Mouse (Mus musculus) retina, postnatal 7 days (tissue): Measurements from ENCODE around the gene Rer1.

Experiments used
- DNase-seq: peaks from one replicate; pipeline ENCODE4 v3.0.0-alpha.2; 2012; ENCODE audit warnings: low read depth, low spot score

The Rer1 gene

DNA sequence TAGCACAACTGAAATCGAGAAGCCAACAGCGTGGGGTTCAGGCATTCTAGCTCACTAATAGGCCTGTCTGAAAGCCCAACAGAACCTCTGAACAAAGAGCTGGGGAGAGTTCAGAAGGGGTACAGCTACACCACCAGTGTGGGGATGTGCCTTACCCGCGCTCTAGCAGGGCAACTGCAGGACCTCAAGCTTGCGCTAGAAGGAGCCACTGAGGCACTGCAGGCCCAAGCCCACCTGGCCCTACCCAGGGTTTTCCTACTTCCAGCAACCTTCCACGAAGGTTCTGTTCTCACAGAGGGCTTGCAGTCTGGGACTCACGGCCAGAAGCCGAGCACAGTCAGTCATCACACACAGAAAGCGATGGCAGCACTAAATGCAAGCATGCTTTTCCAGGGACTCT lies 11.0 kb downstream of the Rer1 start:
- DNase-seq = no peak

DNA sequence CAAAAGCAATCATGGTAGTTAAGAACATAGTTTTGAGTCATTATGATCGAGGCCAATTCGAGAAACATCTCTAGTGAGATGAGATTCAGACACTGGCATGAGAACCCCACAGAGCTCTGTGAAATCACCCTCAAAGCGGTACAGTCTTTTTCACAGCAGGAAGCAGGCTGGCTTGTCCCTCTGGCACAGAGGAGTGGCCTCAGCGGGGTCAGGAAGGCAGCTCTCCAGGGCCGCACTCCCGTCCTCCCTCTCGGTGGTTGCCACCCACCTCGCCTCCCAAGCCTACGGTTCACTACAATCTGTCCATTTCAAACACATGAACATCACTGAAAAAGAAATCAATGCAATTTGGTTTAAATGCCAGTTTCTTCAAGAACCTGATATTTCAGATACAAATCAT lies 11.8 kb downstream of the Rer1 start:
- DNase-seq = no peak

- DNase-seq = no peak
Observed at GRCm38 (mm10) chr4:155070921-155071320, 15.3 kb downstream of the Rer1 start.

GRCm38 (mm10) chr4:155070199-155070598 lies 16.0 kb downstream of the Rer1 start:
- DNase-seq = no peak

GRCm38 (mm10) chr4:155069191-155069590 lies 17.0 kb downstream of the Rer1 start:
- DNase-seq = no peak

DNA sequence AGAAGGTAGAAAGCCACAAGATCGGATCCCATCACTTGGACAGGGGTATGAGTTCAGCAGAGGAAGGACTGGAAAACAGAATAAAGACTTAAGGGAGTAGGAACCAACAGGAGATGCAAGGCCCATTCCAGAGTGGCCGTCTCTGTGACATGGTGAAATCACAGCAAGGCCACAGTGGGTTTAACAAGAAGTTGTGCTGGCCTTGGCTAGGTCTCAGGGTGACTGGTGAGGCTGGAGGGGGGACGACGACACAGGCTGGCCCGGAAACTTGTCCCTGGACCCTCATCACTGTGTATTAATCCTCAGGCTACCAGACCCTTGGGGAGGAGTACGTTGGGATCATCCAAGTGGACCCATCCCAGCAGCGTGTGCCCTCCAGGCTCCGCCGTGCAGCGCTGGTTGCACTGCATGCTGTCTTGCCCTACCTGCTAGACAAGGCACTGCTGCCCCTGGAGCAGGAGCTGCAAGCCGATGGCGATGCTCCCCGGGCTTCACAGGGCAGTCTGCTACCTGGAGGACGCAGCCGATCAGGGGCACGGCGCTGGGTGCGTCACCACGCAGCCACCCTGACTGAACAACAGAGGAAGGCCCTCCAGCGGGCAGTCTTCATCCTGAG lies 17.7 kb downstream of the Rer1 start:
- DNase-seq = no peak

GRCm38 (mm10) chr4:155066834-155067522 lies 19.2 kb downstream of the Rer1 start, which contains the start of gene Pex10:
Pex10 (plus strand) TSS chr4:155067016.
- peak; percentile 98 for DNase-seq

DNA sequence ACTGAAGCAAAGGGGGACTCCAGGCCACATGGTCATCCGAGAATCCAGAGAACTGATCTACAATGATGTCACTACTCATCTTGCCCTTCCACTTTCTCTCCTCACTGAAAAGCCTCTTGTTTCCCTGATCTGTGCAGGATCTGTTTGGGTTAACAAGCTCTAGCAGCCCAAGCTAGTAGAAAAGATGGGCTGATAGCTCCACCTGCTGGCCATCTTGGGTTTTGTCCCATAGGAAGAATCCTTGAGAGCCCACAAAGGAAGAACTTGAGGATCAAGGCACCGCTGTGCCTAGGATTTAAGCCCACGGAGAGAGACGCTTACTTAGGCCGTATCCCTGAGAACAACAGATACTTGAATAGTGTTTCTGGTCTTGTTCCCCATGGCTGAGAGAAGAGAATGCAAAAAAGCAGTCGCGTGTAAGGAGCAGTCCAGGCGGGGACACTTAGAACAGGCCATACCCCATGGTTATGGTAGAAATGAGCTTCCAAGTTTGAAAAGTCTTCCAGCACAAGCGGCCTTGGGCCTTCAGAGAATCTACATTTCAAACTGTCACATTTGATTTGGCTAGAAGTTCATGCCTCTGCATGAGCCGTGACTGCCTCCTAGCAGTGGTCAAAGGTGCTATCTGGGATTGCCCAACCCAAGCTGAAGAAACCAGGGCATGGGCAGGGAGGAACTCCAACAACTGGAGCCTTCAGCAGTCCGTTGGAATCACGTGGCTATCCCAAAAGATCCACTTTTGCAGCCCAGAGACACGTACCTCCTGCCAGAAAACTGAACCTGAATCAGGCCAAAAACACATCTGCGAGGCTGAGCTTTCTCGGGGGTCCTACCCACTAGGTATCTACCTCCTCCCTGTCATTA lies 20.0 kb downstream of the Rer1 start:
- DNase-seq = peak; percentile 92

GRCm38 (mm10) chr4:155064474-155064873 lies 21.7 kb downstream of the Rer1 start:
- no peak for DNase-seq

DNA sequence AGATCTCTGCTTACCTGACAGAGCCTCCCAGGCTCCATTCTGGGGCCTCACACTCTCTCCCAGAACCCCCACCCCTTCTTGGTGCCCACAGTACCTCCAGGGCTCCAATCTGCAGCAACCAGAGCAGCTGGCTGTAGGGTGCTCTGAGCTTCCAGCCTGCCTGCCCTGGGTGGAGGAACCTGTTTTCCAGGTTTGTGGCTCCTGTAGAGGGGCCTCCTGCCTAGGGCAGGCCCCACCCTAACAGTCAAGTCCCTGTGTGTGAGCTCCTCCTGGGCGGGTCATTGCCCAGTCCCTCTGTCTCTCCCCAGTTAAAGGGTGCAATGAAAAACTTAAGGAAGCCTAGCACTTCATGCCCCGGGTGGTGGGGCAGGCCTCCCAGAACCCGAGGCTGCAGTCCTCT lies 22.3 kb downstream of the Rer1 start:
- DNase-seq = no peak

DNA sequence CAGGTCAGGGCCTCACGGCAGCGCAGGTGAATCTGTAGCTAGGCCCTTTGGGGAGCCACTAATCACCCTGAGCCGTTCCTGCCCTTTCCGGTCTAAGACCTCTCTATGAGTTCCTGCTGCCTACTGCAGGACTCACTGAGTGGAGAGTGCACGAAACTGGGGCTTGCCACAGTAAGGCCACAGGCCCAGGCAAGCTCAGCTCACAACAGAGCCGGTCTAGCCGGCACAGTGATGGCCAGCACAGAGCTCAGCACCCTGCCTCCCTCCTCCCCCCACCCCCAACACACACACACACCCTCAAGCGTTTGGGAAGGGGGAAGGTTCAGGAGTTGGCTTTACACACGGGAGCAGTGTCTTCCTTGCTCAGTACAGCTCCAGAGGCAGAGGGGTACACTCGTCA lies 27.9 kb downstream of the Rer1 start:
- DNase-seq = no peak

- no peak for DNase-seq
Observed at GRCm38 (mm10) chr4:155056724-155057123, 29.5 kb downstream of the Rer1 start, which contains the start of gene Plch2. Plch2 (minus strand) TSS chr4:155056784.

GRCm38 (mm10) chr4:155050116-155050515 lies 36.1 kb downstream of the Rer1 start:
- DNase-seq = no peak

- no peak for DNase-seq
Observed at GRCm38 (mm10) chr4:155046636-155047035, 39.5 kb downstream of the Rer1 start.

GRCm38 (mm10) chr4:155043289-155043625 lies 42.9 kb downstream of the Rer1 start:
- no peak for DNase-seq

DNA sequence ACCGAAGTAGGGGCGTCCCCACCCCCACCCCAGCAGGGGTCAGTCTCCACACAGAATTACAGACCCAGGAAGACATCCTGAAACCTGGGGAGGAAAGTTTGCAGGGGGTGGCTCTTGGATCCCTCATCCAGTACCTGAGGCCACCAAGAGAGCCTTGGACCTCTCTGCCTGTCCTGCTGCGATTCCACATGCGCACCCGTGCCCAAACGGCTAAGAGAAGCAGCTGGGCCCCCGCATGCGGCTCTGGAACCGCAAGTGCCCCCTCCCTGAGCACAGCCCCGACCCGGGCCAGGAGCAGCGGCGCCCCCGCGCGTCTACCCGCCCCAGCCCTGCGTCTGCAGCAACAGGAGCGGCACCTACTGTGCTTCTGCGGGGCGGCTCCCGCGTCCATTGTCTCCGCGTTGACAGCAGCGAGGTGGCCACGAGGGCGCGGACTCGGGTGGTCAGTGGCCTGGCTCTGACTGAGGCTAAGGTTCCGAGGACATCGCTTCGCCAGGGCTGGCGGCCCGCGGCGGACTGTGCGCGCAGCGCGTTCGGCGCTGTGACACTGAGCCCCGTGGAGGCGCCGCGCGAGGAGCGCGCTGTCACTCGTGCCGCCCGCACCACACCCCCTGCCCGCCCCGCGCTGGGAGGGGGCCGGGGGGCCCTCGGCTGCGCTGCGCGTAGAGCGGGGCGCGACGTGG lies 43.4 kb downstream of the Rer1 start:
- no peak for DNase-seq

DNA sequence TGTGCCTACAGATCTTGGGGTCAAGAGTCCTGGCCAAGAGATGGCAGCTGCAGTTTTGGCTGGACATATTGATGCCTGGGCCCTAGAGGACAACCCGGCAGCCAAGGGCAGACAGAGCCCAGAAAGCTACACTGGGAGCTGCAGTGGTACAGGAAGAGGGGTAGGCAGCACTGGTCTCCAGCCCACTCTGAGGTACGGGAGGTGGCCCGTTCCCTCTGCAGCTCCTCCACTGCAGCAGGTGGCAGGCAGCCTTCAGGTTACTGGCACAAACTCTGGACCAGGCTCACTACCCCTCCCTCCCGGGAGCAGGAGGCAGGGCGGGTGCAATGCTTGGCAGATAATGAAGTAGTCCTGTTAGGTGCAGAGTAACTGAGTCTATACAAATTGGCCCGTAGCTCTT lies 45.5 kb downstream of the Rer1 start:
- no peak for DNase-seq

DNA sequence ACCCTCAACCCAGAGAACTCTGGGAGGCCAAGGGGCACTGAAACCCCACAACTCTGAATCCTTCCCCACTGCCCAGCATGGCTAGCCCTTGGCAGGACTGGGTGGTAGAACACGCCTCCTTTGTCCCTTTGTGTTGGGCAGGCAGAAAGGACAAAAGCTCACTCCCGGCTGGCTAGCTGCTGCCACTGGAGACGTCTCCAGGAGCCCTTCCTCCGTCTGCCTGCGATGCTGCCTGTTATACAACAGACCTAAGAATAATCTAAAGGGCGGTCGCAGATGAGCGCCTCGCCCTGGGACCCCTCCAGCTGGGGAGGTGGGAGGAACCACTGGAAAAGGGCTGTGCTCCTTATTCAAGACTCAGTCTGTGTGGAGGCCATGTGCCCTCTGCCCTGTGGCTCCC lies 46.0 kb downstream of the Rer1 start:
- DNase-seq = no peak

DNA sequence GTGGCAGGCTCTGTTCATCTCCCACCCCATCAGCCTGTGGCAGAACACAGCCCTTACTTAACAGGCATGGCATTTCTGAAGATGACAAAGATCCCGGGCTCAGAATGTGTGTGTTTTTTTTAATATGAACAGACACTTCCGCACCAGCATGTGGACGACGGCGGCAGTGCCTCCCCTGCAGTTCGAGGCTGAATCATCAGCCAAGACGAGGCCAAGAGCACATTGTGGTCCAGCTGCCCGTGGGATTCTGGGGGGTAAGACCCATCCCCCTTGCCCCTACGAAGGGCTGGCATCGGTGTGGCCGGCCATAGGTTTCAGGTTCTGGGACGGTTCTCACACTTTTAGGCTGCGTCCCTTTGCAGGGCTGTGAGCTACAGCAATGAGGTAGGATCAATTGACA lies 51.4 kb downstream of the Rer1 start:
- no peak for DNase-seq

- no peak for DNase-seq
Observed at GRCm38 (mm10) chr4:155034202-155034601, 52.0 kb downstream of the Rer1 start.

GRCm38 (mm10) chr4:155033115-155033514 lies 53.1 kb downstream of the Rer1 start:
- DNase-seq = no peak
